Mouse (Mus musculus): ENCODE results near the gene Slc16a11.

Gene Slc16a11

GRCm38 (mm10) chr11:70201691-70202090, 10.9 kb upstream of the Slc16a11 start:
- DNase-seq (ENCODE audit: low spot score), result peak; percentile 88

- DNase-seq (ENCODE audit: low spot score), result no peak
Observed at GRCm38 (mm10) chr11:70206801-70207200, 5.8 kb upstream of the Slc16a11 start.

GRCm38 (mm10) chr11:70207283-70207682, 5.3 kb upstream of the Slc16a11 start:
- DNase-seq (ENCODE audit: low spot score), result no peak

GRCm38 (mm10) chr11:70208778-70209388, 3.7 kb upstream of the Slc16a11 start:
- no peak for DNase-seq (ENCODE audit: low spot score)

- no peak for DNase-seq (ENCODE audit: low spot score)
Observed at GRCm38 (mm10) chr11:70210681-70211080, 1.9 kb upstream of the Slc16a11 start.

- DNase-seq (ENCODE audit: low spot score), result no peak
Observed at GRCm38 (mm10) chr11:70211972-70212371, 580 bp upstream of the Slc16a11 start.

GRCm38 (mm10) chr11:70212896-70213295, 344 bp downstream of the Slc16a11 start:
- DNase-seq (ENCODE audit: low spot score), result no peak

- DNase-seq (ENCODE audit: low spot score), result no peak
Observed at GRCm38 (mm10) chr11:70213736-70214135, 1.2 kb downstream of the Slc16a11 start.

GRCm38 (mm10) chr11:70214191-70214855, 1.8 kb downstream of the Slc16a11 start:
- DNase-seq (ENCODE audit: low spot score), result no peak

GRCm38 (mm10) chr11:70214856-70215209, 2.3 kb downstream of the Slc16a11 start:
- no peak for DNase-seq (ENCODE audit: low spot score)

- no peak for DNase-seq (ENCODE audit: low spot score)
Observed at GRCm38 (mm10) chr11:70215301-70215700, 2.7 kb downstream of the Slc16a11 start.

GRCm38 (mm10) chr11:70216103-70216502, 3.6 kb downstream of the Slc16a11 start:
- DNase-seq (ENCODE audit: low spot score), result no peak

GRCm38 (mm10) chr11:70218039-70218438, 5.5 kb downstream of the Slc16a11 start:
- DNase-seq (ENCODE audit: low spot score), result no peak

- no peak for DNase-seq (ENCODE audit: low spot score)
Observed at GRCm38 (mm10) chr11:70218741-70219470, 6.4 kb downstream of the Slc16a11 start.

- no peak for DNase-seq (ENCODE audit: low spot score)
Observed at GRCm38 (mm10) chr11:70219873-70220272, 7.3 kb downstream of the Slc16a11 start.

- no peak for DNase-seq (ENCODE audit: low spot score)
Observed at GRCm38 (mm10) chr11:70220323-70220722, 7.8 kb downstream of the Slc16a11 start.

GRCm38 (mm10) chr11:70220731-70221602, 8.4 kb downstream of the Slc16a11 start, which contains the start of gene Slc16a13:
Gene Slc16a13, minus strand, starts transcription at chr11:70221064.
- DNase-seq (ENCODE audit: low spot score), result peak; percentile 85

GRCm38 (mm10) chr11:70221603-70222500, 9.3 kb downstream of the Slc16a11 start:
- no peak for DNase-seq (ENCODE audit: low spot score)

- DNase-seq (ENCODE audit: low spot score), result no peak
Observed at GRCm38 (mm10) chr11:70223724-70224123, 11.2 kb downstream of the Slc16a11 start.

GRCm38 (mm10) chr11:70225798-70226601, 13.4 kb downstream of the Slc16a11 start:
- no peak for DNase-seq (ENCODE audit: low spot score)
